Mouse (Mus musculus): ENCODE data around the gene Cxcr5. TPM values are rescaled to one million over a fixed set of nuclear protein-coding genes. Genes with fewer than 3 reads are reported as not detected.
A peak's percentile ranks its signal among the peaks of the same experiment; 100 is the strongest.

Gene Cxcr5
- polyA plus RNA-seq, 1 experiment: not detected

GRCm38 (mm10) chr9:44524235-44524826 is 37.3 kb downstream of the Cxcr5 start:
- no peak for TF ChIP-seq FLI1 (IDR thresholded peaks at IDR 0.05; ENCODE audit: low read length)
- TF ChIP-seq GATA1 (IDR thresholded peaks at IDR 0.05; ENCODE audit: borderline replicate concordance, low read length): no peak
- H3K4me1 ChIP-seq: peaks cover 82% of the 10 kb centered on the region
- no peaks in the 10 kb centered on the region for H3K9me3 ChIP-seq
- no peaks in the 10 kb centered on the region for H3K36me3 ChIP-seq (replicated peaks; ENCODE audit: low read length)
- H3K27me3 ChIP-seq (replicated peaks): no peaks in the 10 kb centered on the region
- peak overlapping the region; percentile 23 for H3K4me3 ChIP-seq (replicated peaks)

GRCm38 (mm10) chr9:44523686-44524085 is 38.0 kb downstream of the Cxcr5 start:
- Histone ChIP-seq H3K4me3 (replicated peaks) (no peak overlapping the region), H3K9me3 (no peaks in the 10 kb centered on the region), H3K27me3 (replicated peaks) (no peaks in the 10 kb centered on the region), H3K36me3 (replicated peaks; ENCODE audit: low read length) (no peaks in the 10 kb centered on the region), H3K4me1 (peaks cover 79% of the 10 kb centered on the region)
- TF ChIP-seq FLI1 (IDR thresholded peaks at IDR 0.05; ENCODE audit: low read length) (no peak), GATA1 (IDR thresholded peaks at IDR 0.05; ENCODE audit: borderline replicate concordance, low read length) (no peak)

GRCm38 (mm10) chr9:44521927-44522326 is 39.8 kb downstream of the Cxcr5 start:
- no peaks in the 10 kb centered on the region for H3K27me3 ChIP-seq (replicated peaks)
- H3K36me3 ChIP-seq (replicated peaks; ENCODE audit: low read length): no peaks in the 10 kb centered on the region
- H3K4me3 ChIP-seq (replicated peaks): no peak overlapping the region
- no peaks in the 10 kb centered on the region for H3K9me3 ChIP-seq
- peaks cover 72% of the 10 kb centered on the region for H3K4me1 ChIP-seq
- TF ChIP-seq GATA1 (IDR thresholded peaks at IDR 0.05; ENCODE audit: borderline replicate concordance, low read length): no peak
- TF ChIP-seq FLI1 (IDR thresholded peaks at IDR 0.05; ENCODE audit: low read length): no peak

GRCm38 (mm10) chr9:44518068-44518467 is 43.6 kb downstream of the Cxcr5 start:
- TF ChIP-seq GATA1 (IDR thresholded peaks at IDR 0.05; ENCODE audit: borderline replicate concordance, low read length): no peak
- no peak for TF ChIP-seq FLI1 (IDR thresholded peaks at IDR 0.05; ENCODE audit: low read length)
- Histone ChIP-seq H3K4me3 (replicated peaks) (no peak overlapping the region), H3K4me1 (peaks cover 64% of the 10 kb centered on the region), H3K36me3 (replicated peaks; ENCODE audit: low read length) (no peaks in the 10 kb centered on the region), H3K9me3 (no peaks in the 10 kb centered on the region), H3K27me3 (replicated peaks) (no peaks in the 10 kb centered on the region)

- H3K4me3 ChIP-seq (replicated peaks): no peak overlapping the region
- H3K27me3 ChIP-seq (replicated peaks): no peaks in the 10 kb centered on the region
- H3K4me1 ChIP-seq: peaks cover 70% of the 10 kb centered on the region
- TF ChIP-seq FLI1 (IDR thresholded peaks at IDR 0.05; ENCODE audit: low read length): no peak
- no peak for TF ChIP-seq GATA1 (IDR thresholded peaks at IDR 0.05; ENCODE audit: borderline replicate concordance, low read length)
- H3K36me3 ChIP-seq (replicated peaks; ENCODE audit: low read length): no peaks in the 10 kb centered on the region
- no peaks in the 10 kb centered on the region for H3K9me3 ChIP-seq
Observed at GRCm38 (mm10) chr9:44517368-44517767, 44.3 kb downstream of the Cxcr5 start.

GRCm38 (mm10) chr9:44515891-44516290 is 45.8 kb downstream of the Cxcr5 start:
- no peak overlapping the region for H3K4me3 ChIP-seq (replicated peaks)
- H3K4me1 ChIP-seq: peaks cover 72% of the 10 kb centered on the region
- no peaks in the 10 kb centered on the region for H3K9me3 ChIP-seq
- no peak for TF ChIP-seq FLI1 (IDR thresholded peaks at IDR 0.05; ENCODE audit: low read length)
- no peak for TF ChIP-seq GATA1 (IDR thresholded peaks at IDR 0.05; ENCODE audit: borderline replicate concordance, low read length)
- H3K36me3 ChIP-seq (replicated peaks; ENCODE audit: low read length): no peaks in the 10 kb centered on the region
- no peaks in the 10 kb centered on the region for H3K27me3 ChIP-seq (replicated peaks)

GRCm38 (mm10) chr9:44515131-44515751 is 46.4 kb downstream of the Cxcr5 start:
- Histone ChIP-seq H3K4me3 (replicated peaks) (peak overlapping the region; percentile 71), H3K9me3 (no peaks in the 10 kb centered on the region), H3K4me1 (peaks cover 74% of the 10 kb centered on the region), H3K36me3 (replicated peaks; ENCODE audit: low read length) (no peaks in the 10 kb centered on the region), H3K27me3 (replicated peaks) (no peaks in the 10 kb centered on the region)
- TF ChIP-seq FLI1 (IDR thresholded peaks at IDR 0.05; ENCODE audit: low read length) (no peak), GATA1 (IDR thresholded peaks at IDR 0.05; ENCODE audit: borderline replicate concordance, low read length) (no peak)

- no peak overlapping the region for H3K4me3 ChIP-seq (replicated peaks)
- peaks cover 80% of the 10 kb centered on the region for H3K4me1 ChIP-seq
- no peaks in the 10 kb centered on the region for H3K27me3 ChIP-seq (replicated peaks)
- peaks cover 3% of the 10 kb centered on the region for H3K36me3 ChIP-seq (replicated peaks; ENCODE audit: low read length)
- no peaks in the 10 kb centered on the region for H3K9me3 ChIP-seq
- TF ChIP-seq FLI1 (IDR thresholded peaks at IDR 0.05; ENCODE audit: low read length): no peak
- TF ChIP-seq GATA1 (IDR thresholded peaks at IDR 0.05; ENCODE audit: borderline replicate concordance, low read length): no peak
Observed at GRCm38 (mm10) chr9:44514147-44514546, 47.5 kb downstream of the Cxcr5 start.

- peaks cover 8% of the 10 kb centered on the region for H3K36me3 ChIP-seq (replicated peaks; ENCODE audit: low read length)
- no peaks in the 10 kb centered on the region for H3K27me3 ChIP-seq (replicated peaks)
- H3K4me1 ChIP-seq: peaks cover 78% of the 10 kb centered on the region
- no peak for TF ChIP-seq FLI1 (IDR thresholded peaks at IDR 0.05; ENCODE audit: low read length)
- TF ChIP-seq GATA1 (IDR thresholded peaks at IDR 0.05; ENCODE audit: borderline replicate concordance, low read length): no peak
- H3K9me3 ChIP-seq: no peaks in the 10 kb centered on the region
- no peak overlapping the region for H3K4me3 ChIP-seq (replicated peaks)
Observed at GRCm38 (mm10) chr9:44513610-44514009, 48.1 kb downstream of the Cxcr5 start.

GRCm38 (mm10) chr9:44513121-44513520 is 48.6 kb downstream of the Cxcr5 start:
- Histone ChIP-seq H3K4me3 (replicated peaks) (no peak overlapping the region), H3K9me3 (no peaks in the 10 kb centered on the region), H3K4me1 (peaks cover 80% of the 10 kb centered on the region), H3K36me3 (replicated peaks; ENCODE audit: low read length) (peaks cover 13% of the 10 kb centered on the region), H3K27me3 (replicated peaks) (no peaks in the 10 kb centered on the region)
- no peak for TF ChIP-seq FLI1 (IDR thresholded peaks at IDR 0.05; ENCODE audit: low read length)
- TF ChIP-seq GATA1 (IDR thresholded peaks at IDR 0.05; ENCODE audit: borderline replicate concordance, low read length): no peak

All from megakaryocyte, embryonic 14.5 days (primary cell).